Mouse (Mus musculus) stomach, postnatal 0 days (tissue): Measurements from ENCODE around the gene Ralgapa2.

ENCODE experiments used
- CTCF ChIP-seq: IDR thresholded peaks from 2 replicates; pipeline ENCODE4 v1.5.1; 2016; ENCODE audit warnings: antibody characterized with exemption, low read depth, mild to moderate bottlenecking, moderate library complexity
- EP300 ChIP-seq: optimal IDR thresholded peaks from 2 replicates; pipeline ENCODE3; 2016; ENCODE audit warnings: antibody characterized with exemption

DNA sequence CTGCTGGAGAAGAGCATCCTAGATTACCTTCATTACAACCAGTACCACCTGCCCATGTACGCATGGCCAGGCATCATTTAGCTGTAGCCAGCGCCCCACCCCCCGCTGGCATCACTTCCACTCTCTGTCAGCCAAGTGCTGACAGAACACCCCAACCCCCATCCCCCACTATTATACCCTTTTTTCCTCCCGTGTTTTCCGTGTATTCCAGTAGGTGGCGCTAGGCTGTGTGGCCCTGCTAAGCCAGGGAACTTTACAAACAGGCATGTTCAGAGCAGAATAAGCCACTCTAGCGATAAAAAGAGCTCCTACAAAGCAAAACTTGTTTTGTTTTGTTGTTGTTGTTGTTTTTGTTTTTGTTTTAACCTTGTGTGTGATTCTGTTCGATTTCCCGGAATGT is 297.4 kb downstream of the Ralgapa2 start:
- TF ChIP-seq EP300 = no peak
- peak; percentile 90 for TF ChIP-seq CTCF
